Mouse (Mus musculus): ENCODE results near the gene Gmfg. TPM values are rescaled to one million over a fixed set of nuclear protein-coding genes. Genes with fewer than 3 reads are reported as not detected.

Gene Gmfg
- polyA plus RNA-seq, 1 experiment from 2014 or later = 6.8 TPM

- H3K27me3 ChIP-seq (ENCODE audit: low read depth, poor library complexity, severe bottlenecking) = peaks cover 14% of the 10 kb centered on the region
- WGBS = 87% methylated on average over 13 of the region's 13 CpGs
- DNase-seq (ENCODE audit: low spot score) = no peak
- no peak overlapping the region for H3K27ac ChIP-seq
- peaks cover 8% of the 10 kb centered on the region for H3K4me1 ChIP-seq
- H3K9me3 ChIP-seq (replicated peaks) = no peaks in the 10 kb centered on the region
- H3K4me3 ChIP-seq = no peak overlapping the region
- no peaks in the 10 kb centered on the region for H3K36me3 ChIP-seq
Observed at GRCm38 (mm10) chr7:28444344-28444974, 7.2 kb downstream of the Gmfg start.

DNA sequence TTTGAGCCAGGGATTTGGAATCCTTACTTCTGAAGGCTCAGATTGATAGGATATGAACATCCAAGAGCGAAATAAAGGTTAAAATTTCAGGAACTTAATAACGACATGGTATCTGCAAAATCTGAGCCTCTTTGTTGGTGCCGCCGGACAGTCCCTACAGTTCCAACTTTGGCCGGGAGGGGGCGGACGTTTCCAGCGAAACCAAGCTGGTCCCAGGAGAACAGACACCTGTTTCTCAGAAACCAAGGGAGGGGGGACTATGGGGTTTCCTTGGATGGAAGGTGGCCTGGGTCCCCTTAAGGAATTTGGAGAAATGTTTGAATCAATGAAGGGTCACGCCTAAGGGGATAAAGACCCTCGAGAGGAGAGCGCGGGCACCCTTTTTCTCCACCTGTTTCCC lies 9.2 kb downstream of the Gmfg start:
- DNase-seq (ENCODE audit: low spot score) = peak; percentile 90
- Histone ChIP-seq H3K9me3 (replicated peaks) (no peaks in the 10 kb centered on the region), H3K4me1 (peaks cover 8% of the 10 kb centered on the region), H3K4me3 (no peak overlapping the region), H3K27ac (no peak overlapping the region), H3K36me3 (no peaks in the 10 kb centered on the region), H3K27me3 (ENCODE audit: low read depth, poor library complexity, severe bottlenecking) (peaks cover 18% of the 10 kb centered on the region)
- WGBS = 8% methylated on average over 12 of the region's 12 CpGs

DNA sequence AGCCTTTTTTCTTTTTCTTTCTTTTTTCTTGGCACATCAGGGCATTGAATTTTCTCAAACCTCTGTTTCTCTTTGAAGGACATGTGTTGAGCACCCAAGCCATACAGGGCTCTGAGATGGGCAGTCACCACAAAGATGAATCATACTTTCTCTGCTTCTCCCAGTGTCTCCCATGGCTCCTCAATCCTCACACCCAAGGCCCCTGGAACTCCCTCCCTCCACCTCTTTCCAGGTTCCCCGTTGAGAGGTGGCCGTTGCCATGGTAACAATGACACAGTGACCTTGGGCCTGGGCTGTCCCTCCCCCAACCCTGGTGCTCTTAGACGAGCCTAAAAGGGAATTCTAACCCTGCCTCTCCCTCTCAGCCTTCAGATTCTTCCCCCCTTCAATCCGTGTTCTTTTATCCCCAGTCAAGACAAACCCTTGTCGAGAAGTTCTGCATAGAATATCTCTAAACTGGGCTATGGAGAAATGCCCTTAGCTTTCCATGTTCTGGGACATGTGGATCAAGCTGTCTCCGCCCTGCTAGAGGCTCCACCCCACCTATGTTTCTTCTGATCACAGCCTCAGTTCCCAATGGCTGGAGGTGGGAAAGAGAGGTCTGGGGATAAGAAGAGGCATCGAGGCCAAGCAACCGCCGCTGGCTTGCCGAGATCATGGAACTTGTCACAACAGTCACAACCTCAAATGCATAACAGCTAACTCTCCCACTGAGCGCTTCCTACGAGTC lies 10.0 kb downstream of the Gmfg start:
- Histone ChIP-seq H3K27me3 (ENCODE audit: low read depth, poor library complexity, severe bottlenecking) (peaks cover 18% of the 10 kb centered on the region), H3K4me3 (no peak overlapping the region; the same call in 1 of the 2 replicates), H3K9me3 (replicated peaks) (no peaks in the 10 kb centered on the region), H3K27ac (no peak overlapping the region), H3K36me3 (no peaks in the 10 kb centered on the region), H3K4me1 (peaks cover 12% of the 10 kb centered on the region)
- no peak for DNase-seq (ENCODE audit: low spot score)
- 13% methylated on average over 12 of the region's 12 CpGs for WGBS

DNA sequence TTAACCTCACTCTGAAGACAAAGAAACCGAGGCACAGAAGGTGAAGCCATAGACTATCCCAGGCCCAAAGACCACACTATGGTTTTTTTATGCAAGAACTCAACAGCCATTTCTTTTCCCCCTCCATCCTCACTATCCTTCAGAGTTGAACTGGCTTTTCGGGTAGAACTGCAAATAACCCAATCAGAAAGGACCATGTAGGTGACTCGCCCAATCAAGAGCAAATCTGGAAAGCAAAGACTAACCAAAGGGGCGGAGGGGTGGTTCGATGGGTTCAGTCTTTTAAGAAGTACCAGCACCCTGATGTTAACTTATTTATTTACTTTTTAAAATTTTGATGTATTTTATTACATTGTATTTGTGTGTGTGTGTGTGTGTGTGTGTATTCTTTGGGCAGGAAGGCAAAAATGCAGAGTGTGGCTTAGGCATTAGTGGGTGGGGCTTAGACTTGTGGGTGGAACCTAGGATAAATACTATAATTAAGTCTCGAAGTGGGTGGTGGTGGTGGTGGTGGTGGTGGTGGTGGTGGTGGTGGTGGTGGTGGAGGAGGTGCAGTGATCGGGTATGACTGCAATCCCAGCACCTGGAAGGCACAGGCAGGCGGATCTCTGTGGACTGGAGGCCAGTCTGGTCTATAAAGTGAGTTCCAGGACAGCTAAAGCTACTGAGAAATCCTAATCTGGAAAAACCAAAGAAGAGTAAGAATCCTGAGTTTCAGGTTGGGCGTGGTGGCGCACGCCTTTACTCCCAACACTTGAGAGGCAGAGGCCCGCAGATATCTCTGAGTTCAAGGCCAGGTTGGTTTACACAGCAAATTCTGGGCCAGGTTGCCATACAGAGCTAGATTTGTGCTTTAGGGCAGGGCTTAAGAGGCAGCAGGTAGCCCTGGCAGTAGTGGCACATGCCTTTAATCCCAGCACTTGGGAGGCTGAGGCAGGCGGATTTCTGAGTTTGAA lies 10.9 kb downstream of the Gmfg start:
- Histone ChIP-seq H3K27ac (no peak overlapping the region), H3K4me3 (no peak overlapping the region), H3K27me3 (ENCODE audit: low read depth, poor library complexity, severe bottlenecking) (peaks cover 18% of the 10 kb centered on the region), H3K36me3 (no peaks in the 10 kb centered on the region), H3K9me3 (replicated peaks) (no peaks in the 10 kb centered on the region), H3K4me1 (peaks cover 21% of the 10 kb centered on the region)
- no peak for DNase-seq (ENCODE audit: low spot score)
- 64% methylated on average over 13 of the region's 13 CpGs for WGBS

GRCm38 (mm10) chr7:28451531-28452360 lies 14.5 kb downstream of the Gmfg start, which contains the start of gene Lrfn1:
TSS of gene Lrfn1 (plus strand) at chr7:28451980.
- Histone ChIP-seq H3K4me3 (peak within 1 kb of the TSS; percentile 94), H3K27ac (peak within 1 kb of the TSS; percentile 89), H3K27me3 (ENCODE audit: low read depth, poor library complexity, severe bottlenecking) (0 out of 2 replicates have a peak, but pooled peaks cover 4% of the 10 kb centered on the region), H3K4me1 (peaks cover 23% of the 10 kb centered on the region), H3K36me3 (peaks cover 25% of the 10 kb centered on the region), H3K9me3 (replicated peaks) (no peaks in the 10 kb centered on the region)
- peak; percentile 68 for DNase-seq (ENCODE audit: low spot score)
- 4% methylated on average over 68 of the region's 97 CpGs for WGBS

GRCm38 (mm10) chr7:28452361-28453005 lies 15.2 kb downstream of the Gmfg start:
- Histone ChIP-seq H3K27me3 (ENCODE audit: low read depth, poor library complexity, severe bottlenecking) (0 out of 2 replicates have a peak, but pooled peaks cover 4% of the 10 kb centered on the region), H3K36me3 (peaks cover 32% of the 10 kb centered on the region), H3K9me3 (replicated peaks) (no peaks in the 10 kb centered on the region), H3K4me1 (peaks cover 17% of the 10 kb centered on the region), H3K4me3 (peak overlapping the region; percentile 94), H3K27ac (peak overlapping the region; percentile 89)
- 4% methylated on average over 24 of the region's 24 CpGs for WGBS
- no peak for DNase-seq (ENCODE audit: low spot score)

DNA sequence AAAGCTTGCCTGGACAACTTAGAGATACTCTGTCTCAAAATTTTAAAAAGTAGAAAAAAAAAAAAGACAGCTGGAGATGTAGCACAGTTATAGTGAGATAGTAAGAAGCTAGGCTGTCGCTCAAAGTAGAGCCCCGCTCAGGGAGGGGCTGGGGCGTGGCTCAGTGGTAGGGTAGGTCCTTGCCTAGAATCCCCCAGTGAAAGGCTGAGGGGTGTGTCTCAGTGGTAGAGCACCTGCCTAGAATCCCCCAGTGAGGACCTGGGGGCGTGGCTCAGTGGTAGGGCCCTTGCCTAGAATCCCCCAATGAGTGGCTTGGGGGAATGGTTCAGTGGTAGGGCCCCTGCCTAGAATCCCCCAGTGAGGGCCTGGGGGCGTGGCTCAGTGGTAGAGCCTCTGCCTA lies 23.1 kb downstream of the Gmfg start:
- Histone ChIP-seq H3K27ac (no peak overlapping the region), H3K4me3 (no peak overlapping the region), H3K27me3 (ENCODE audit: low read depth, poor library complexity, severe bottlenecking) (peaks cover 2% of the 10 kb centered on the region; the same call in 1 of the 2 replicates), H3K9me3 (replicated peaks) (no peaks in the 10 kb centered on the region), H3K36me3 (peaks cover 92% of the 10 kb centered on the region), H3K4me1 (no peaks in the 10 kb centered on the region; the same call in 1 of the 2 replicates)
- WGBS = 93% methylated on average over 5 of the region's 5 CpGs
- no peak for DNase-seq (ENCODE audit: low spot score)

DNA sequence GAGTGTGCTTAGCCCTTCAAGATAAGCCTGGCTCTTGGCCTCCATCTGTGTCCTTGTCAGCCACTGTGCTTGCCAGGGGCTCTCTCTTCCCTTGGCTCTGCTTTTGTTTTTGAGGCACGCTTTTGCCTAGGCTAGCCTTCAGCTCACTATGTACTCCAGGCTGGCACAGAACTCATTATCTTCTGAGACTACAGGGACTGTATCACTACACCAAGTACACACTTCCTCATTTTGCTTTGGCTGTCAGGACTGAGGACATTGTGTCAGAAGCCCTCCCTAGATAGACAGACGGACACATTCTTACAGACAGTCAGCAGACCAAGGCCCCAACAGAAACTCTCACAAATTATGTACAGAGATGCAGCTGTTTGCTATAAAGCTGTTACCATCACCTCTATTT lies 25.5 kb downstream of the Gmfg start:
- H3K36me3 ChIP-seq = peaks cover 71% of the 10 kb centered on the region
- DNase-seq (ENCODE audit: low spot score) = no peak

GRCm38 (mm10) chr7:28464416-28465212 lies 27.4 kb downstream of the Gmfg start:
- WGBS = 63% methylated on average over 10 of the region's 10 CpGs
- H3K36me3 ChIP-seq = peaks cover 52% of the 10 kb centered on the region
- DNase-seq (ENCODE audit: low spot score) = no peak

More for the DNA sequence above, 25.5 kb downstream of the Gmfg start:
- WGBS = 96% methylated on average over 2 of the region's 2 CpGs
- Histone ChIP-seq H3K4me1 (peaks cover 14% of the 10 kb centered on the region), H3K9me3 (replicated peaks) (no peaks in the 10 kb centered on the region), H3K27ac (no peak overlapping the region), H3K4me3 (no peak overlapping the region), H3K27me3 (ENCODE audit: low read depth, poor library complexity, severe bottlenecking) (peaks cover 26% of the 10 kb centered on the region)

DNA sequence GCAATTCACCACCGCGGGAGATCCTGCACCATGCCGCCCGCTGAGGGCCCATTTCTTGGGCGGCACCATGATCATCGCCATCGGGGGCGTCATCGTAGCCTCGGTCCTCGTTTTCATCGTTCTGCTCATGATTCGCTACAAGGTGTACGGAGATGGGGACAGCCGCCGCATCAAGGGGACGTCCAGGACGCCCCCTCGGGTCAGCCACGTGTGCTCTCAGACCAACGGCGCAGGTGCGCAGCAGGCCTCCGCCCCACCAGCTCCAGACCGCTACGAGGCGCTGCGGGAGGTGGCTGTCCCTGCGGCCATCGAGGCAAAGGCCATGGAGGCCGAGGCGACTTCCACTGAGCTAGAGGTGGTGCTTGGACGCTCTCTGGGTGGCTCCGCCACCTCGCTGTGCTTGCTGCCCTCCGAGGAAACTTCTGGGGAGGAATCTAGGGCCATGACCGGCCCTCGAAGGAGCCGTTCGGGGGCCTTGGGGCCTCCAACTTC lies 29.5 kb downstream of the Gmfg start:
- H3K27me3 ChIP-seq (ENCODE audit: low read depth, poor library complexity, severe bottlenecking) = peaks cover 39% of the 10 kb centered on the region
- peak; percentile 65 for DNase-seq (ENCODE audit: low spot score)
- WGBS = 16% methylated on average over 40 of the region's 40 CpGs
- H3K9me3 ChIP-seq (replicated peaks) = no peaks in the 10 kb centered on the region
- peak overlapping the region; percentile 91 for H3K27ac ChIP-seq
- H3K4me1 ChIP-seq = peaks cover 14% of the 10 kb centered on the region
- H3K4me3 ChIP-seq = peak overlapping the region; percentile 70
- peaks cover 31% of the 10 kb centered on the region for H3K36me3 ChIP-seq

More at GRCm38 (mm10) chr7:28464416-28465212, 27.4 kb downstream of the Gmfg start:
- Histone ChIP-seq H3K4me1 (peaks cover 14% of the 10 kb centered on the region), H3K27ac (no peak overlapping the region), H3K27me3 (ENCODE audit: low read depth, poor library complexity, severe bottlenecking) (peaks cover 39% of the 10 kb centered on the region), H3K4me3 (no peak overlapping the region), H3K9me3 (replicated peaks) (no peaks in the 10 kb centered on the region)
